Mouse (Mus musculus): Measurements from ENCODE around the gene Hist2h2ac. TPM values are rescaled to one million over a fixed set of nuclear protein-coding genes. Genes with fewer than 3 reads are reported as not detected.

Hist2h2ac gene
- total RNA-seq (2021): 10 to 100 TPM; 37.8 to 39.8 TPM
- long read RNA-seq, experiment 1: 0 reads
- long read RNA-seq, experiment 2: 0 reads

DNA sequence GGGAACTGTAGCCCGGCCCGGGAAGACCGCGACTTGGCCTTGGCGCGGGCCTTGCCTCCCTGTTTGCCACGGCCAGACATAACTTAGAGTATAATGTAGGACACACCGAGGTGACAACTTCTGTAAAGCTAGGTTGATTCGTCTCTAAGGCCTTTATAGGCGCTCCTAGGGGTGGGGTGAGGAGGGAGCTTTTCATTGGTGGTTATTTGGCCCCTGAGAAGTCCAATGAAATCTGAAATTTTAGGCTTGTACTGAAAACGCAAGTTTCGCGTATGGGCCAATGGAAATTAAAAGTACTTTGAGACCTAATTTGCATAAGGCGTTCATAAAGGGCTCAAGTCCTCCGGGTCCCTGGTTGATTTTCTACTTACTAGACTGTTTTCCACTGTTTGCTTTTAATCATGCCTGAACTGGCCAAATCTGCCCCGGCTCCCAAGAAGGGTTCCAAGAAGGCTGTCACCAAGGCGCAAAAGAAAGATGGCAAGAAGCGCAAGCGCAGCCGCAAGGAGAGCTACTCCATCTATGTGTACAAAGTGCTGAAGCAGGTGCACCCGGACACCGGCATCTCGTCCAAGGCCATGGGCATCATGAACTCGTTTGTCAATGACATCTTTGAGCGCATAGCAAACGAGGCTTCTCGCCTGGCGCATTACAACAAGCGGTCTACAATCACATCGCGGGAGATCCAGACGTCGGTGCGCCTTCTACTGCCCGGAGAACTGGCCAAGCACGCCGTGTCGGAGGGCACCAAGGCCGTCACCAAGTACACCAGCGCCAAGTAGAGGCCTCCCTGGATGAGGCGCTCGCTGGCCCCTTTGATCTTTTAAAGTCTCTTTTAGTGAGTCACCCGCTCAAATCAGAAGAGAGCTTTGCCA lies at the start of gene Hist2h2ac, which contains the start of gene Hist2h2be:
Hist2h2ac (minus strand) TSS at position 116 of the 875 bp plus-strand sequence.
Hist2h2be (plus strand) TSS at position 355 of the 875 bp plus-strand sequence.
- peak; percentile 82 to 92 for DNase-seq (ENCODE audit: low spot score in 2 of 2)

DNA sequence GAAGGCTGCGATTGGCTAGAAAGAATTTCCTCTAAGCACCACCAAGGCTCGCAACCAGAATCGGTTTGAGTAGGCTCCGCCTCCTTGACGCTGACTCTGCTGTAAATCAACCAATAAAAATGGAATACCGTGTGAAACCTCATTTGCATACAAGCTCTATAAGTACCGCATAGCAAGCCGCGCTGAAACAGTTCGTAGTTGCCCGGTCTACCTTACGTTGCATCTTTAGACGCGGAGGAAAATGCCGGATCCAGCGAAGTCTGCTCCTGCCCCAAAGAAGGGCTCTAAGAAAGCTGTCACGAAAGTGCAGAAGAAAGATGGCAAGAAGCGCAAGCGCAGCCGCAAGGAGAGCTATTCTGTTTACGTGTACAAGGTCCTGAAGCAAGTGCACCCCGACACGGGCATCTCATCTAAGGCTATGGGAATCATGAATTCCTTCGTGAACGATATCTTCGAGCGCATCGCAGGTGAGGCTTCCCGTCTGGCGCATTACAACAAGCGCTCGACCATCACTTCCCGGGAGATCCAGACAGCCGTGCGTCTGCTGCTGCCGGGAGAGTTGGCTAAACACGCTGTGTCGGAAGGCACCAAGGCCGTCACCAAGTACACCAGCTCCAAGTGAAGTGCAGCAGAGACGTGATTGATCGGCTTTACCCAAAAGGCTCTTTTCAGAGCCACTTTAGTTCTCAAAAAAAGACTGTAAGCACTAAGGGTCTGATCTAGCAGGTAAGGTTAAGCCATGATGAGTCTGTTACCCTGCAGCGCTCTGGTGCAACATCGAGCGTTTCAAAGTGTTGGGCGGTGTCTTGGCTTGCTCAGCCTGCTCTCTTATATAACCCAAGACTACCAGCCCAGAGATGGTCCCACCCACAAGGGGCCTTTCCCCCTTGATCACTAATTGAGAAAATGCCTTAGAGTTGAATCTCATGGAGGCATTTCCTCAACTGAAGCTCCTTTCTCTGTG lies 49.1 kb upstream of the Hist2h2ac start, which contains the start of gene Hist2h2bb:
Hist2h2bb (plus strand) TSS at position 242 of the 964 bp plus-strand sequence.
- DNase-seq (ENCODE audit: low spot score in 2 of 2): peak; percentile 81 to 85

DNA sequence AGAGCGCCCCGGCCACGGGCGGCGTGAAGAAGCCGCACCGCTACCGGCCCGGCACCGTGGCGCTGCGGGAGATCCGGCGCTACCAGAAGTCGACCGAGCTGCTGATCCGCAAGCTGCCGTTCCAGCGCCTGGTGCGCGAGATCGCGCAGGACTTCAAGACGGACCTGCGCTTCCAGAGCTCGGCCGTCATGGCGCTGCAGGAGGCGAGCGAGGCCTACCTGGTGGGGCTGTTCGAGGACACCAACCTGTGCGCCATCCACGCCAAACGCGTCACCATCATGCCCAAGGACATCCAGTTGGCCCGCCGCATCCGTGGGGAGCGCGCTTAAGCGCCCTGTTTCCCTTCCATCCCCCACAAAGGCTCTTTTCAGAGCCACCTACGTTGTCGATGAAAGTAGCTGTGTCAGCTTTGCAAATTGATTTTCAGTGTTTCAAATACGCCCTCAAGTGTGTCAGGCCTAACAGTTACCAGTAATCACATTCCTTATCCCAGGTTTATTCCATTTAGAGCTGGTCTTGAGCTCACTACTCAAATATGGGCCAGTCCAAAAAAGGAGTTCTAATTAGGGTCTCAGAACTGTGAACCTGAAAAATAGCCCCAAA lies 48.2 kb upstream of the Hist2h2ac start:
- DNase-seq (ENCODE audit: low spot score in 2 of 2): peak in 1 of 2 experiments; percentile 36

DNA sequence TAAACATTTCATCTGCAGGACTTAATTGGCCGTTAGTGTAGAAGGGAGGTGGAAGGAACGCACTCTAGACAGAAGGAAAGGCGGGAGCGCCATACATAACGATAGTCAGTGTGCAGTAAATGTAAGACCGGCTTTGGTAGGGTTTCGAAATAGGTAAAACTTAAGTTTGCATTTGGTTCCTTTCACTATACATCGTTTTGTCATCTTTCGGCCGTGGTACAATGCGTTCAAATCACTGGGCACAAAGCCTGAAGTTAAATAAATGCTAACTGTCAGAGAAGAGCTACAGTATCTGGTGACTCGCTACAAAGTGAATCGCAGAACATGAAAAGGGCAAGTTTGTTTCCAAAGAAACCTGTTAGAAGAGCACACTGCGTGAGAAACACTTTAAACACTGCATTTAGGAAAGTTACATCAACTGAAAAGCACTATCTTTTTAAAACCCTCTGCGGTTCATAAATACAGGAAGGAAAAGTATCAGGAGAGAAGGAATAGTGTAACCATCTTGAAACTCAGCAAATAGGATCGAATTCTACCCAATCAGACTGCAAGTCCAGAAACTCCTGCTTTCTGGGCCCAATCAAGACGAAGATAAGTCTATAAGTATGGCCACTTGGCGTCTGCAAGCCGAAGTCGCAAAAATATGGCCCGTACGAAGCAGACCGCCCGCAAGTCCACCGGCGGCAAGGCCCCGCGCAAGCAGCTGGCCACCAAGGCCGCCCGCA lies 47.5 kb upstream of the Hist2h2ac start, which contains the start of gene Hist2h3b:
Hist2h3b (plus strand) TSS at position 604 of the 725 bp plus-strand sequence.
- peak; percentile 80 to 81 for DNase-seq (ENCODE audit: low spot score in 2 of 2)

DNA sequence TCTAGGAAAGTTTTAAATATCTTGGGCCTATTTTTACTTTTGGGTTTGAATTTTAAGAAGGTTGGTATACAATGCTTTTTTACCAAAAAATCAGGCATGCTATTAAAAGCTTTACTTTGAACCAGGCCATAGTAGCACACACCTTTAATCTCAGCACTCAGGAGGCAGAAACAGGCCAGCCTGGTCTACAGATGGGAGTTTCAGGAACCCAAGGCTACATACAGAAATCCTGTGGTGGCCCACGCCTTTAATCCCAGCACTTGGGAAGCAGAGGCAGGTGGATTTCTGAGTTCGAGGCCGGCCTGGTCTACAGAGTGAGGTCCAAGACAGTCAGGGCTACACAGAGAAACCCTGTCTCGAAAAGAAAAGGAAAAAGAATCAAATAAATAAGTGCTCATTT lies 46.9 kb upstream of the Hist2h2ac start:
- DNase-seq (ENCODE audit: low spot score in 2 of 2): no peak

DNA sequence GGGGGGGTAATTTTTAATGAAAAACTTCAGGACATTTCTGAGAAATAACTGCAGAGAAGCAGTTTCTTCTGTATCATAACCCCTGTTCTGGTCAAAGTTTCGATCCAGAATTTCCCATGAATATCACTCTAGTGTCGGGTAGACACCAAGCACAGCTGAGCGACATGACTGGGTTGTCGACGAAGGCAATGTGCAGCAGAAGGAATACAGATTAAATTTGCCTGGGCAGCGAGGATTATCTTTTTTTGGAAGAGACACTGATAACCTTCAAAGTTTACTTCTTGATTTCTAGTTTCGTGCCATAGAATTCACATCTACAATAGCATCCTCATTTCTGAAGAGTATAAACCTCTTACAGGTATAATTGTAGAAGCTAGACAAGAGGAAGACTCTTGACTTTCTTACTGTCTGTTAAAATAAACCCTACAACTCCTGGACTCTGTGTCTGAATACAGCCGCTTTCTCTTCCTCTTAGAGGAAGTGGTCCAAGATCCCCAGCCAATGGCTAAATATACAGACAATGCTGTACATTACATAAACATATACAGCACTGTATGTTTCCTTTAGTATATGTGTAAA lies 45.5 kb upstream of the Hist2h2ac start:
- no peak for DNase-seq (ENCODE audit: low spot score in 2 of 2)

DNA sequence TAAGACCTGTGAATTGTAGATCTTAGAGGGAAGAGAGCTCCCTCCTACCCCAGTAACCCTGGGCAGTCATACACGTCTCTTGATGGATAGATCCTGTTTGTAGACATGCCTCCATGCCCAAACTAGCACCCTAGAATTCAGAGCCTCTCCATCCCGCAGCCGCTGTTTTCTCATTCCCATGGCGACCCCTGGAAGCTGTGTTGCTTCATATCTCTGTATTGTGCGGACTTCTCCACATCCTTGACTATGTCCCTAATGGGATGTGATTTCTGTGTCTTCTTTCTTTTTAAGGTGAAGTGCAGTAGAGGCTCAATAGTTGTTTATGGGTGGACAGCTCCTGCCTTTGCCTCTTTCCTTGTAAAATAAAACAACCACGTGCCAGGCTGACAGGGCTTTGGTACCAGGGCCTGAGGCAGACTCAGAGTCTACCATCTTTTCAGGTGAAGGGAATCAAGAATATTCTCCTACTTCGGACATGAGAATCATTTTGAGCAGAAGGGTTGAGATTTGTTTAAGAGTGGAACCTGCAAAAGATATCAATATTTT lies 43.8 kb upstream of the Hist2h2ac start:
- DNase-seq (ENCODE audit: low spot score in 2 of 2): no peak

DNA sequence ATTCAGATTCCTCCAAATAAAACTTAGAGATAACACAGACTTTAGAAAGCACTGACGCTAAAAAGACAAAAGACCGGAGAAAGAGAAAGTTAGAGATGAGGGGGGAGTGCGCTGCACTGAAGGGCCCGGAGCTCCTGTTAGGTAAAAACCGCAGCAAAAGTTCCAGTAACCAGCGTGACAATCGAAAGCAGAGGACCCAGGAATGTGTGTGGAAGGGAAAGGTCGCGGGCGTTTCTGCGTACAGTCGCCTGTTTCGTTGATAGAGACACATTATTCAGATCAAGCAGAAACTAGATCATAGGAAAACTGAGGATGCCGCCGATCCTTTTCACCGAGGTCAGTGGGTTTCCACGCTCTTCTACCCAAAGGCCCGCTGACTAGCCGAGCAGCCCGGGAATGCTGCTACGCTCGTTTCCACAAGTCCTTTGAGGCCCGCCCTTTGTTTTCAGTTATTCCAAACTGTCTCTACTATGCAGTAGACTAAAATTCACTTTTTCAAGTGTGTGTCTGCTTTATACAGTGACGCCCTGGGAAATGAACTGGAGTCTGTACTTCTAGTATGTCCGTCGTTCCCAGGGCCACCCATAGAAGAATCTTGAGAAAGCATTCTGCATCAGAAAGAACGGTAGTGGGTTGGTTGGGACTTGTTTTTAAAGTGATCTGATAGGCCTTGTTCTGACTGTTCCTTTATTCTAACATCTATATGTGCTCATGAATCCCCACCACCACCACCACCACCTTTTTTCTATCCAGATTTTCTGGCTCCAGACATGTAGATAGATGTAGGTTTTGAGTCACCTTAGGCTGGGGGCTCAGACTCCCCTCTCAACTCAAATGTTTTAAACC lies 43.1 kb upstream of the Hist2h2ac start:
- peak; percentile 48 to 64 for DNase-seq (ENCODE audit: low spot score in 2 of 2)

DNA sequence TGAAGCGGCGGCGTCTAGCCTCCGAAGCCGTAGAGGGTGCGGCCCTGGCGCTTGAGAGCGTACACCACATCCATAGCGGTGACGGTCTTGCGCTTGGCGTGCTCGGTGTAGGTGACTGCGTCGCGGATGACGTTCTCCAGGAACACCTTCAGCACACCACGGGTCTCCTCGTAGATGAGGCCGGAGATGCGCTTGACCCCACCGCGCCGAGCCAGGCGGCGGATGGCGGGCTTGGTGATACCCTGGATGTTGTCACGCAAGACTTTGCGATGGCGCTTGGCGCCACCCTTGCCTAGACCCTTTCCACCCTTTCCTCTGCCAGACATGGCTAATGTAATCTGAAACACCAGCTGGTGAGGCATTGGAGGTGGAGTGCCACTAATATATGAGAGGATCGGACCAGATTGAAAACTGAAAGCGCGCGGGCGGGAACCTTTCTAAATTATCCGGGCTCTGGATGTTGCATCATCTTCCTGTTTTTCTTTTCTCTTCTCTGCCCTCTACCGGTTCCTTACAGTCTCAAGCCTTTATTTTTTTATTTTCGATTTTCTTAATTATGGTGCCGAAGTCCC lies 42.4 kb upstream of the Hist2h2ac start, which contains the start of gene Hist2h4:
Hist2h4 (minus strand) TSS at position 333 of the 572 bp plus-strand sequence.
- peak; percentile 94 to 95 for DNase-seq (ENCODE audit: low spot score in 2 of 2)

DNA sequence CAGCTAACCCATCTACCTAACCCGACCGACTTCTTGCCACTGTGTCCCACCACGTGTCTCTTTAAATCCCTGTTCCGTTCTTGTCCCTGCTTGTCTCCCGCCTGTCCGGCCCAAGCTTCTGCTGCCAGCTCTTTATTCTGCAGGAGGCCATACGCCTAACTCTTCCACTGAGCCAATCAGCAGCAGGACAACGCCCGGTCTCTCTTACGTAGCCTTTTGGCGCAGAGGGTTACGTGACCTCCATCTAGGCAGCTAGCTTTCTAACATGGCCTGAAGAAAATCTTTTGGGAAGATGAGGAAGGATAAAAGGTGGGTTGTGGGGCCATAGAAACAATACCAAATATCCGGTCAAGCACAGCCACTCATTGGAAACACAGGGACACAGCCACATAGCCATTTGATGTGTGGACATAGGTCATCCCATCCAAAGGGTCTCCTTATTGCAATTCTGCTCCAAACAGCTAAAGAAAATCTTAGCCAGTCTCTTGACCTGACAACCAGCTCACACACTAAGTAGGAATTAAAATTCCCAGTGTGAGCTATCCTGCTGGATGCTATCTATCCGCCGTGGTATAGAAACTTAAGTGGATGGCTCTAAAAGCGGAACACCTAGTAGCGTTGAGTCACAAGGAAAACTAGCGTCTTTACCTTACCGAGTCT lies 41.7 kb upstream of the Hist2h2ac start:
- DNase-seq (ENCODE audit: low spot score in 2 of 2): peak; percentile 63

DNA sequence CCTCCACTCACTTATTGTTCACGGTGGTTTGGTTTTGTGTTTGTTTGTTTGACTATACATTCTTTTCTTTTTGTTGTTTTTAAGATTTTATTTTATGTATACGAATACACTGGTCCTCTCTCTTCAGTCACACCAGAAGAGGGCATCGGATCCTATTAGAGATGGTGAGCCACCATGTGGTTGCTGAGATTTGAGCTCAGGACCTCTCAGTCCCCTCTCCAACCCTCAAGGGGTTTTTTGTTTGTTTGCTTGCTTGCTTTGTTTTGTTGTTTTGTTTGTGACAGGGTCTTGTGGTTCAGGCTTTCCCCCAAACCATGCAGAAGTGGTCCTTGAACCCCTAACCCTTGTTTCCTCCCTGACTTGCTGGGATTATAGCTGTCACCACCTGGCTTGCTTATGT lies 40.9 kb upstream of the Hist2h2ac start:
- no peak for DNase-seq (ENCODE audit: low spot score in 2 of 2)

DNA sequence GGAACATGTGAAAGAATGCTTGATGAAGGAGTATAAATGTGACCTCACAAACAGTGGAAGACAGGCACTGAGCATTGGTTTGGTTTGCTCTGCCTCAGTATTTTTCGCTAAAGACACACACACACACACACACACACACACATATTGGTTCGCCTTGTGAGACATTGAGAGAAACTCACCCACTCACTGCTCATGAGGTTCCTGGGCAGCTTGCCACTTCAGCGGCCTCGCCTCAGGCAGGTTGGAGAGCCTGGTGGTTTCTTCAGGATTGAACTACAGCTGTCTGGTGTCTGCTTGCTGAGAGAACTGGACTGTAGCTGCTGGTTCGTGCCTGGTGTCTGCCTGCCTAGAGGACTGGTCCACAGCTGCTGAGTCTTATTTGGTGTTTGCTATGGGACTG lies 39.5 kb upstream of the Hist2h2ac start:
- DNase-seq (ENCODE audit: low spot score in 2 of 2): no peak

DNA sequence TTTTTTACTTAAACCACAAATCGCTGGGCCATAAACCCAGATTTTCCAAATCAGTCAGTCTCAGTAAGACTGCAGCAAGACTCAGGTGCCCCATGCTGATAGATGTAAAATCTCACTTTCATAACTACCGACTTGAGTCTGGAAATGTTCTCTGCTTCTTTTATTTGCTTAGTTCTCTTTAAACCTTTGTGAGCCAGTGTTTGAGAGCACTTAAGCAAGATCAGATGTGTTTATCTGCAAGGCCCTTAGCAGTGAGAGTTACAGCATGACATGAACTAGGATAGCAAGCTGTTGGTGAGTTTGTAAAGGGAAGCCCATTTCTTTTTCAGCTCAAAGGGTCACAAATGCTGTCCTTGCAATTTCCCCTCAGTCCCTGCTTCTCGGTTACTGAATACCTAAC lies 36.5 kb upstream of the Hist2h2ac start:
- no peak for DNase-seq (ENCODE audit: low spot score in 2 of 2)

DNA sequence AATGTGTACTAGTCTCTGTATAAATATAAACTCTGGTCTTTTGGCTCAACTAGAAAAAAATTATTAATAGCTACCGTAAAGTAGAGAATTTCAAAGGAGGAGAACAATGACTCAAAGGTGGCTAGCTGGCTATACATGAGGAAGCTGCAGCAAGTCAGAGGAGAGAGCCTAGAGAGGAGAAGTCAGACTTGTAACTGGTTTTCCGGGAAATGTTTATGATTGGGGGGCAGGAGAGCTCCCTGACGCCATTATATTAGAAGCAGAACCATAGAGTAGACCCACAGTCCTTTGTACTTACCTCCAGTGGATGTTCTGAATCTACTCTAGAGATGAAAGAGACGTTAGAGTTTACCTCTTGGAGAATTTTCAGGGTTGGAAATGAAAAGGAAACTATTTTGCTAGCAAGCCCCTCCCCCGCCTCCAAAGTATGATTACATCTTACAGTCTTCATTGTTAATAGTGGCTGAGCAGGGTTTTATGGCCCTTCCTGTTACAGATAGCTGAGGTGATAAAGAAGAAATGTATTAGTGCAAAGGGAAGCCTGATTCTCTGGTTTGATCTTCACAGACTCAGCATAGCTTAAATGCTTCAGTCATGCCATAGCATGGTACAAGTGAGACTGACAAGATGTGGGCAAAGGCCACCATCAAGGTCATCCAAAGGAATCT lies 35.4 kb upstream of the Hist2h2ac start:
- no peak for DNase-seq (ENCODE audit: low spot score in 2 of 2)

DNA sequence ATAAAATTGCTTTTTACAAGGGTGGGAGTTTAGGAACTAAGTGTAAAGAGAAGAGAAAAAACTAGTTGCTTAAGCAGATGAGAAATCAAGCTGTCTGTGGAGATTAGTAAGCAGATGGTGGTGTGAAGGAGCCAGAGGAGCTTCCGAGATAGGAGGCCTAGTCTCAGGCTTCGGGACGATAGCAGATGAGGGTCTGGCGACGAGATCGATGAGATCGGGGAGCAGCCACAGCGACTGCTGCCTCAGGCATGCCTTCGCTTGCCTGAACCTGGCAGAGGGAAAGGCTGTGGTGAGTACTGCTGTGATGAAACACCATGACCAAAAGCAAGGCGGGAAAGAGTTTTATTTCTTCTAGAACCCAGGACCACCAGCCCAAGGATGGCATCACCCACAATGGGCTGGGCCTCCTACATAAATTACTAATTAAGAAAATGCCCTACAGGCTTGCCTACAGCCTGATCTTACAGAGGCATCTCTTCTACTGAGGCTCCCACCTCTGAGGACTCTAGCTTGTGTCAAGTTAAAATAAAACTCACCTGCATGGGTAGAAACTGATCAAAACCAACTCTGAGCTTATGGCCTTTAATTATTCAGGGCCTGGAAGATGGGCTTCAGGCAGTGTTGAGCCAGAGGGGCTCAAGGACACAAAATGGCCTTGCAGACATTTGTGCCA lies 34.1 kb upstream of the Hist2h2ac start:
- no peak for DNase-seq (ENCODE audit: low spot score in 2 of 2)

DNA sequence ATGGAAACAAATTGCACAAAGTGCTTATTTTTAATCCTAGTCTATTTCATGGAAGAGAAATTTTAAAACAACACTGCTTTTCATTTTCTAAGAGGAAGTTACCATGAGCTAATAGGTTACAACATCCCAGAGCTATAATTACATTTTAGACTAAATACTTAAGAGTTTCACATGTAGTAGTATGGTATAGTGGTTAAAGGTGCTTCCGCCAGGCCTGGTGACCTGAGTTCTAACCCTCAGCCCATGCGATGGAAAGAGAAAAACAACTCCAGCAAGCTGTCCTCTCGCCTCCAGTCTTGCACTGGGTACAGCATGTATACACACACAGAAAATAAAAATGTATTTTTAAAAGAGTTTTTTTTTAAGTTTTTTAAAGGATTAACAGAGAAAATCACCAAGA lies 31.1 kb upstream of the Hist2h2ac start:
- no peak for DNase-seq (ENCODE audit: low spot score in 2 of 2)

Measured in adrenal gland, adult 18-20 months (tissue).